In the genomic region with DNA sequence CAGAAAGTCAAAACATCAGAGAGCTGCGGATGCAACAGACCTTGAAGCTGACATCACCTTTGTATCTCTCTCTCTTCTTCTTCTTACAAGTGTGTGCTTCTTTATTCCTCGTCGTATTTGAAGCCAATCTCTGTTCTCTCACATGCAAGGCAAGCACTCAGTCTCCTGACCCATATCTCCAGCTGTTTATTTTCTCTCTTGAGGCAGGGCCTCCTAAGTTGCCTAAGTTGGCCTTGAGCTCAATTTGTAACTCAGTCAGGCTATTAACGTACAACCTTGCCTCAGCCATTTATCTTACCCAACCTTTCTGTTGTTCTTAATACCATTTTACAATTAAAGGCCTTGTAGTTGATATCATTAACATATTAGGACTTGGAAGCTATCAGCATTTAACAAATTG, we compare ENCODE assay signal across 19 mouse cellular contexts.
"Had no signal": no experiment of that assay in that cellular context is flagged by ENCODE, and none has a peak within 500 bp of the region (broad histone marks: within the 10 kb centered on the region; RNA-seq: fewer than 3 reads in every experiment).

No protein-coding gene starts in this region.

- DNase-seq: liver, postnatal 0 days; lung, adult 2 months; lung, postnatal 14 days; lung, postnatal 36 days; right cerebral cortex, postnatal 14 days; thymus, adult 2 months; thymus, postnatal 25 days; thymus, postnatal 4 days had no signal

- H3K4me3 ChIP-seq: liver, embryonic 15.5 days; lung, embryonic 15.5 days; megakaryocyte, embryonic 14.5 days; midbrain, embryonic 13.5 days; midbrain, embryonic 15.5 days; neural tube, embryonic 13.5 days; stomach, embryonic 15.5 days had no signal

- ATAC-seq: liver, postnatal 0 days; lung, postnatal 0 days; midbrain, embryonic 13.5 days; midbrain, embryonic 15.5 days had no signal

- H3K36me3 ChIP-seq: liver, embryonic 15.5 days; lung, embryonic 15.5 days; midbrain, embryonic 13.5 days; midbrain, embryonic 15.5 days; neural tube, embryonic 13.5 days; stomach, embryonic 15.5 days had no signal

- H3K4me2 ChIP-seq: liver, embryonic 15.5 days; lung, embryonic 15.5 days; midbrain, embryonic 11.5 days; midbrain, embryonic 13.5 days; midbrain, embryonic 15.5 days; neural tube, embryonic 13.5 days; stomach, embryonic 15.5 days had no signal

- H3K4me1 ChIP-seq: liver, embryonic 15.5 days; lung, embryonic 15.5 days; megakaryocyte, embryonic 14.5 days; midbrain, embryonic 13.5 days; midbrain, embryonic 15.5 days; stomach, embryonic 15.5 days had no signal

- H3K9me3 ChIP-seq: liver, embryonic 15.5 days; lung, embryonic 15.5 days; midbrain, embryonic 13.5 days; midbrain, embryonic 15.5 days; neural tube, embryonic 13.5 days; stomach, embryonic 15.5 days had no signal

- H3K27ac ChIP-seq: liver, embryonic 15.5 days; lung, embryonic 15.5 days; macrophage; midbrain, embryonic 13.5 days; midbrain, embryonic 15.5 days; neural tube, embryonic 13.5 days; stomach, embryonic 15.5 days; stomach, postnatal 0 days had no signal

- H3K27me3 ChIP-seq: liver, embryonic 15.5 days; lung, embryonic 15.5 days; megakaryocyte, embryonic 14.5 days; midbrain, embryonic 13.5 days; midbrain, embryonic 15.5 days; neural tube, embryonic 13.5 days; stomach, embryonic 15.5 days had no signal

- H3K9ac ChIP-seq: liver, embryonic 15.5 days; liver, postnatal 0 days; lung, embryonic 15.5 days; midbrain, embryonic 13.5 days; midbrain, embryonic 15.5 days; neural tube, embryonic 13.5 days; stomach, embryonic 15.5 days had no signal
